Mouse (Mus musculus): ENCODE results near the gene Eif1b. TPM values are rescaled to one million over a fixed set of nuclear protein-coding genes. Genes with fewer than 3 reads are reported as not detected.
A peak's percentile ranks its signal among the peaks of the same experiment; 100 is the strongest.

The Eif1b gene
- polyA plus RNA-seq, 1 experiment from 2014 or later = 112 TPM

DNA sequence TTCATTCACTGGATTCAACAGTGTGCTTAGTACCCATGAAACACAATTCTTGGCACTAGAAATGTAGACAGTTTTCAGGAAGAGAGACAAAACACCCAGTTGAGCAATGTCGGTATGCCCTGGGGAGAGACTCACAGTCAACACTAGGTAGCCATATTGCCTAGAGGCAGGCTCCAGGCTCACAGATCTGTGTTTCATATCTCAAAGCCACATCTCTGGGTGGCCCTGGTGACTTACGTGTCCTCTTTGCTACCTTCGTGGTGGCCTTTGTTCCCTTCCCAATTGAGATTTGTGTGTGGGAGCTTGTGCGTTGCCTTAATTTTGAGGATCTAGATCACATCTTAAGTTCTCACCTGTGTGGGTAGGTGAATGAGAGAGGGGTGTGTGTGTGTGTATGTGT lies 9.7 kb upstream of the Eif1b start:
- Histone ChIP-seq H3K27ac (ENCODE audit: low read length) (no peak overlapping the region), H3K9me3 (ENCODE audit: low read length) (no peaks in the 10 kb centered on the region), H3K9ac (replicated peaks; ENCODE audit: low read depth) (no peak overlapping the region), H3K4me2 (replicated peaks; ENCODE audit: low read depth, low read length) (no peak overlapping the region), H3K36me3 (ENCODE audit: insufficient read depth, low read length) (no peaks in the 10 kb centered on the region), H3K4me3 (ENCODE audit: low read depth, low read length) (no peak overlapping the region), H3K27me3 (replicated peaks; ENCODE audit: insufficient read depth, low read length) (no peaks in the 10 kb centered on the region), H3K4me1 (ENCODE audit: insufficient read depth, low read depth, low read length) (no peaks in the 10 kb centered on the region)
- no peak for ATAC-seq
- TF ChIP-seq EP300 (IDR thresholded peaks at IDR 0.05) (no peak), CTCF (IDR thresholded peaks at IDR 0.05) (no peak)
- WGBS = 88% methylated on average over 4 of the region's 4 CpGs
- no peak for DNase-seq (ENCODE audit: low spot score)

DNA sequence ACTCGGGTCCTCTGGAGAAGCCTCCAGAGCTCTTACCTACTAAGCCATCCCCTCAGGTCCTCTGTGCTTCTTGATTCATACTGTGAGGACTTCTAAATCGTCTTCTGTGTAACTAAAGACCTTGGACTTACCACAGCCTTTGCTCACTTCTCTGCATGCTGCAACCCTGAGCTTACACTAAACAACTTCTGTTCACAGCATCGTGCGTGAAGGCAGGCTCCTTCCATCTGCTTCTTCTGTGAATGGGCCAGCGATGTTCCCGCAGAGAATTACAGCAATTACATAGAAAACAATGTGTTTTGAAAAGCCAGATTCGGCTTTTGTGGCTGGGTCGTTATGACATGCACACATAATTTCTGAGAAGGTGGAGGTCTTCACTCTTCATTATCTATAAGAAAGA lies 8.9 kb upstream of the Eif1b start:
- DNase-seq (ENCODE audit: low spot score) (no peak), ATAC-seq (no peak)
- WGBS = 83% methylated on average over 8 of the region's 8 CpGs
- TF ChIP-seq EP300 (IDR thresholded peaks at IDR 0.05) (no peak), CTCF (IDR thresholded peaks at IDR 0.05) (no peak)
- Histone ChIP-seq H3K9me3 (ENCODE audit: low read length) (no peaks in the 10 kb centered on the region), H3K4me3 (ENCODE audit: low read depth, low read length) (no peak overlapping the region), H3K9ac (replicated peaks; ENCODE audit: low read depth) (no peak overlapping the region), H3K27ac (ENCODE audit: low read length) (no peak overlapping the region), H3K36me3 (ENCODE audit: insufficient read depth, low read length) (no peaks in the 10 kb centered on the region), H3K4me2 (replicated peaks; ENCODE audit: low read depth, low read length) (no peak overlapping the region), H3K4me1 (ENCODE audit: insufficient read depth, low read depth, low read length) (no peaks in the 10 kb centered on the region), H3K27me3 (replicated peaks; ENCODE audit: insufficient read depth, low read length) (no peaks in the 10 kb centered on the region)

GRCm38 (mm10) chr9:120487076-120487475 lies 5.0 kb upstream of the Eif1b start:
- no peaks in the 10 kb centered on the region for H3K4me1 ChIP-seq (ENCODE audit: insufficient read depth, low read depth, low read length)
- TF ChIP-seq EP300 (IDR thresholded peaks at IDR 0.05) = no peak
- TF ChIP-seq CTCF (IDR thresholded peaks at IDR 0.05) = no peak
- WGBS = 56% methylated on average over 8 of the region's 8 CpGs
- H3K9ac ChIP-seq (replicated peaks; ENCODE audit: low read depth) = no peak overlapping the region
- no peak overlapping the region for H3K27ac ChIP-seq (ENCODE audit: low read length)
- DNase-seq (ENCODE audit: low spot score) = no peak
- no peak overlapping the region for H3K4me2 ChIP-seq (replicated peaks; ENCODE audit: low read depth, low read length)
- no peaks in the 10 kb centered on the region for H3K27me3 ChIP-seq (replicated peaks; ENCODE audit: insufficient read depth, low read length)
- no peaks in the 10 kb centered on the region for H3K36me3 ChIP-seq (ENCODE audit: insufficient read depth, low read length)
- ATAC-seq = no peak
- H3K9me3 ChIP-seq (ENCODE audit: low read length) = no peaks in the 10 kb centered on the region
- H3K4me3 ChIP-seq (ENCODE audit: low read depth, low read length) = no peak overlapping the region

DNA sequence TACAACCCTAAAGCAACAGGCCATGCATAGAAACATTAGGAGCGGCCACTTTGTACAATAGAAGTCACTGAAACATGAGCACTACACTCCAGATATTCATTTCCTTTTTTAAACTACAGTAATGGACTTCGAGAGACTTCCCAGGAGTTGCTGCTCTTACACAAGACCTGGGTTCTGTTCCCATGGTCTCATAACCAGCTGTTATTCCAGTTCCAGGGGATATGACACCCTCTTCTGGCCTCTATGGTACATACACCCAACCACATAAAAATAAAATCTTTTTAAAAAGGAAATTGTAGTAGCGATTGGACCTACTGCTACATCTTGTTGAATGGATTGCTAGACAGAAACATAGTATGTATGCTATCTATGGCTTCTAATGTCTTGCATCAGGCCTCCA lies 523 bp upstream of the Eif1b start:
- Histone ChIP-seq H3K27me3 (replicated peaks; ENCODE audit: insufficient read depth, low read length) (no peaks in the 10 kb centered on the region), H3K36me3 (ENCODE audit: insufficient read depth, low read length) (peaks cover 19% of the 10 kb centered on the region; the same call in 1 of the 2 replicates), H3K9ac (replicated peaks; ENCODE audit: low read depth) (no peak overlapping the region), H3K4me1 (ENCODE audit: insufficient read depth, low read depth, low read length) (0 out of 2 replicates have a peak, but pooled peaks cover 5% of the 10 kb centered on the region), H3K4me3 (ENCODE audit: low read depth, low read length) (no peak overlapping the region; the same call in 1 of the 2 replicates), H3K27ac (ENCODE audit: low read length) (no peak overlapping the region), H3K4me2 (replicated peaks; ENCODE audit: low read depth, low read length) (peak overlapping the region; percentile 91; the same call in 1 of the 2 replicates), H3K9me3 (ENCODE audit: low read length) (no peaks in the 10 kb centered on the region)
- TF ChIP-seq EP300 (IDR thresholded peaks at IDR 0.05) (no peak), CTCF (IDR thresholded peaks at IDR 0.05) (peak; percentile 29)
- WGBS = 70% methylated on average over 3 of the region's 3 CpGs
- DNase-seq (ENCODE audit: low spot score) (peak; percentile 28), ATAC-seq (no peak)

DNA sequence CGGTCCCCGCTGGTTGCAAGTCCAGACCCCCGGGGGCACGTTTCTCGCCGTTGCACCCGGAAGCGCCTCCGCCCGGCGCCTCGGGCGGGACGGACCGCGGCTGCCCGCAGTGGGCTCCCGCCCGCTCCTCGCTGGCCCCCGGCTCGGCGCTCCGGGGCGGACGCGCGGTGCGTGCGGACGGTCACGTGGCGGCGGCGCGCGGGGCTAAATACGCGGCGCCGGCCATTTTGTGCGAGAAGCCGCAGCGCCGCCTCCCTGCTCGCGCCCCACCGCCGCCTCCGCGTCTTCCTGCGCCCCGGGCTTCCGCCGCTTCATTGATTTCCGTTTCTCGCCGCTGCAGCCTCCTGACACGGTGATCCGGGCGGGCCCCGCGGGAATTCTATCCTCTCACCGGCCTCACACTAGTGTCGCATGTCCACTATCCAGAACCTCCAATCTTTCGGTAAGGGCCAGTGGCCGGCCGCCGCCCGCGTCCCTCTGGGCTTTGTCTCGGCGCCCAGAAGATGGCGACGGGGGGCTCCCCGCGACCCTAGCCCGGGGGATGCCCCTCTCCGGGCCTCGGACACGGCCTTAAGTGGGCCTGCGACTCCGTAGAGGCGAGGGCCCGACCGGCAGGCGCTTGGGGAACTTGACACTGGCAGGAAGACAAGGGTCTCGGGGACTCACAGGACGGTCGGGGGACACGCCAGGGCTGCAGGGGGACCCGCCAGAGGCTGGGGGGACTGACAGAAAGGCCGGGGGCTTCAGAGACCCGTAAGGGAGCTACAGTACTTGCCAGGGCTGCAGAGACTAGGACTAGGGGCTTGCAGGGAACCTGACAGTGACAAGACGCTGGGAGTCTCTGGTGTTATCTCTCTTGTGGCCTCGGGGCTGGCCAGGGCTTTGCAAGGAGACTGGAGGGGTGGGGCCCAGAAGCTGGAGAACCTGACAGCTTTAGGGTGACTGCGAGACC lies 644 bp downstream of the Eif1b start:
- Histone ChIP-seq H3K4me2 (replicated peaks; ENCODE audit: low read depth, low read length) (peak overlapping the region; percentile 91), H3K4me3 (ENCODE audit: low read depth, low read length) (peak overlapping the region; percentile 97), H3K27ac (ENCODE audit: low read length) (peak overlapping the region; percentile 91), H3K36me3 (ENCODE audit: insufficient read depth, low read length) (peaks cover 19% of the 10 kb centered on the region; the same call in 1 of the 2 replicates), H3K4me1 (ENCODE audit: insufficient read depth, low read depth, low read length) (0 out of 2 replicates have a peak, but pooled peaks cover 5% of the 10 kb centered on the region), H3K27me3 (replicated peaks; ENCODE audit: insufficient read depth, low read length) (no peaks in the 10 kb centered on the region), H3K9me3 (ENCODE audit: low read length) (no peaks in the 10 kb centered on the region), H3K9ac (replicated peaks; ENCODE audit: low read depth) (peak overlapping the region; percentile 96)
- ATAC-seq (peak; percentile 88), DNase-seq (ENCODE audit: low spot score) (peak; percentile 81)
- TF ChIP-seq EP300 (IDR thresholded peaks at IDR 0.05) (no peak), CTCF (IDR thresholded peaks at IDR 0.05) (0 out of 2 replicates have a peak, but pooled peaks have one; percentile 1)
- WGBS = under 1% methylated on average over 36 of the region's 97 CpGs

DNA sequence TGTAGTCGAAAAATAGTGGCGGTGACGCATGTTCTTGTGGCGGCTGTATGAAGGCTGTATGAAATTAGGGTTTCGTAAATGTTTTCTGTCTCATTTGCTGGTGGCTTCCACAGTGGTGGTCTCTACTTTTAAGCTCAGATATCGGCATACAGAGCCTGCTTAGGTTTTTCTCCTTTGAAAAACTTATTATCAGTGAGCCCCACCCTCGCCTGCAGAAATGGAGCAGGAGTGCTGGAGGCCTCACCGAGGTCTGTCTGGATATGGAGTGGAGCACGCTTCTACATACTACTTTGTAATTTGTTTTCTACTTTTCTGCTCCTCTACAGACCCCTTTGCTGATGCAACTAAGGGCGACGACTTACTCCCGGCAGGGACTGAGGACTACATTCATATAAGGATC lies 1.7 kb downstream of the Eif1b start:
- WGBS = 58% methylated on average over 12 of the region's 12 CpGs
- Histone ChIP-seq H3K4me2 (replicated peaks; ENCODE audit: low read depth, low read length) (peak overlapping the region; percentile 91), H3K9me3 (ENCODE audit: low read length) (no peaks in the 10 kb centered on the region), H3K36me3 (ENCODE audit: insufficient read depth, low read length) (peaks cover 19% of the 10 kb centered on the region; the same call in 1 of the 2 replicates), H3K4me1 (ENCODE audit: insufficient read depth, low read depth, low read length) (0 out of 2 replicates have a peak, but pooled peaks cover 5% of the 10 kb centered on the region), H3K27me3 (replicated peaks; ENCODE audit: insufficient read depth, low read length) (no peaks in the 10 kb centered on the region), H3K9ac (replicated peaks; ENCODE audit: low read depth) (no peak overlapping the region), H3K27ac (ENCODE audit: low read length) (no peak overlapping the region), H3K4me3 (ENCODE audit: low read depth, low read length) (peak overlapping the region; percentile 97; the same call in 1 of the 2 replicates)
- TF ChIP-seq CTCF (IDR thresholded peaks at IDR 0.05) (no peak), EP300 (IDR thresholded peaks at IDR 0.05) (no peak)
- ATAC-seq (no peak), DNase-seq (ENCODE audit: low spot score) (no peak)
